Mouse (Mus musculus): ENCODE data around the gene Cntnap1. TPM values are rescaled to one million over a fixed set of nuclear protein-coding genes. Genes with fewer than 3 reads are reported as not detected.
A peak's percentile ranks its signal among the peaks of the same experiment; 100 is the strongest.

The Cntnap1 gene
- total and polyA plus RNA-seq, 3 experiments = 6.8 to 9.3 (median 6.8) TPM

DNA sequence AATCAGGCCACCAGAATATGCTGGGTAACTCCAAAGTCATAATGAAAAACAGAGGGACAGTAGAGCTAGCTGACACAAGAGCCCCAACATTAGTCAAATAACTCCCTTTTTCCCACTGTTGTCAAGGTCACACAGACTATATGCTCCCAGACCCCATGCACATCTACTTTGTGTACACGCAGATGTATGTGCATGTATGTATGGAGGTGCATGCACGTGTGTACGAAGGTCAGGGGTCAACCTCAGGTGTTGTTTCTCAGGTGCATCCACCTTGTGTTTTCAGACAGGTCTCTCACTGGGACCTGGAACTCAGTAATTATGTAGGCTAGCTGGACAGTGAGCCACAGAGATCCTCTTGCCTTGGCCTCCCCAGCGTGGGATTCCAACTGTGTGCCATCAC lies 15.1 kb downstream of the Cntnap1 start:
- DNase-seq = no peak

DNA sequence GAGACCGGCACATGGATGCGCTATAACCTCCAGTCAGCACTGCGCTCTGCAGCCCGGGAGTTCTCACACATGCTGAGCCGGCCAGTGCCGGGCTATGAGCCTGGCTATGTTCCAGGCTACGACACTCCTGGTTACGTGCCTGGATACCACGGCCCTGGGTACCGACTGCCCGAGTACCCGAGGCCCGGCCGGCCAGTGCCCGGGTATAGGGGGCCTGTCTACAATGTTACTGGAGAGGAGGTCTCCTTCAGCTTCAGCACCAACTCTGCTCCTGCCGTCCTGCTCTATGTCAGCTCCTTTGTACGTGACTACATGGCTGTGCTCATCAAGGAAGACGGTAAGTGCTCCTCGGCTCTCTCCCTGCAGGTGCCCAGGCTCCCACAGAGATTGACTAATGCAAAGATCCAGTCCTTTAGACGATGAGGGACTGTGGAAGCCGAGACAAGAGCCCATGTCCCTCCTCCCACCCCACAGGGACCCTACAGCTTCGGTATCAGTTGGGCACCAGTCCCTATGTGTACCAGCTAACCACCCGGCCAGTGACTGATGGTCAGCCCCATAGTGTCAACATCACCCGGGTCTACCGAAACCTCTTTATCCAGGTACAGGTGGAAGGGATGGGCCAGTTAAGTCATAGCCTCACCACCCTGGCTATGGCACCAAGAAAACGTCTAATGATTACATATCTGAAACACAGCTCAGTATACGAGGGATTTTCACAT lies 16.4 kb downstream of the Cntnap1 start:
- DNase-seq = no peak

DNA sequence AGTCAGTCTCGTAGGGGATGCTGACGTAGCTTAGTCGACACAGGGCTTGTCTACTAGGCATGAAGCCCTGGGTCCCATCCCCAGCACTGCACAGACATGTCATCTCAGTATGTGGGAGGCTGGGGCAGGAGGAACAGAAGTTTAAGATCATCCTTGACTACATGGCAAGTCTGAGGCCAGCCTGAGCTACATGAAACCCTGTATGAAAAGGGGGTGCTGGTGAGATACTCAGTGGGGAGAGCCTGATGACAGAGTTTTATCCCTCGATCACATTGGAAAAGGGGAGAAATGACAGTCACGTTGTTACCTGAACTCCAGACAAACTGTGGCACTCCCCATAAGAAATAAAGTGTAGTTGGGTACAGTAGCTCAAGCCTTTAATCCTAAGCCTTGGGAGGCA lies 17.2 kb downstream of the Cntnap1 start:
- no peak for DNase-seq

DNA sequence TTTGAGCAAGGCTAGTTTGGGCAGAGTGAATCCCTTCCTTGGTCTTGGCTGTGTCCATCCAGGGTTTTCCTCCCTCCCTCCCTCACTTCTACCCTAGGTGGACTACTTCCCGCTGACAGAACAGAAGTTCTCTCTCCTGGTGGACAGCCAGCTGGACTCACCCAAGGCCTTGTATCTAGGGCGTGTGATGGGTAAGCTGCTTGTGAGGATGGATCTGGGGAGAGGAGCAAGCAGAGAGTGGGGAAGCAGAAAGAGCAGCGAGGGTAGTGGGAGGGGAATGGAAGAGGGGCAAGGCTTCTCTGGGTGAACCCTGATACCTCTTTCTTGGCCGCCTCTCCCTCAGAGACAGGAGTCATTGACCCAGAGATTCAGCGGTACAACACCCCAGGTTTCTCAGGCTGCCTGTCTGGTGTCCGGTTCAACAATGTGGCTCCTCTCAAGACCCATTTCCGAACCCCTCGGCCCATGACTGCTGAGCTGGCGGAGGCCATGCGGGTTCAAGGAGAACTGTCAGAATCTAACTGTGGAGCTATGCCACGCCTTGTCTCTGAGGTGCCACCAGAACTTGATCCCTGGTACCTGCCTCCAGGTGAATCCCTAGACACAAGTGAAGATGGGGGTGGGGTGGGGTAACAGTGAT lies 18.0 kb downstream of the Cntnap1 start:
- DNase-seq = peak; percentile 42

DNA sequence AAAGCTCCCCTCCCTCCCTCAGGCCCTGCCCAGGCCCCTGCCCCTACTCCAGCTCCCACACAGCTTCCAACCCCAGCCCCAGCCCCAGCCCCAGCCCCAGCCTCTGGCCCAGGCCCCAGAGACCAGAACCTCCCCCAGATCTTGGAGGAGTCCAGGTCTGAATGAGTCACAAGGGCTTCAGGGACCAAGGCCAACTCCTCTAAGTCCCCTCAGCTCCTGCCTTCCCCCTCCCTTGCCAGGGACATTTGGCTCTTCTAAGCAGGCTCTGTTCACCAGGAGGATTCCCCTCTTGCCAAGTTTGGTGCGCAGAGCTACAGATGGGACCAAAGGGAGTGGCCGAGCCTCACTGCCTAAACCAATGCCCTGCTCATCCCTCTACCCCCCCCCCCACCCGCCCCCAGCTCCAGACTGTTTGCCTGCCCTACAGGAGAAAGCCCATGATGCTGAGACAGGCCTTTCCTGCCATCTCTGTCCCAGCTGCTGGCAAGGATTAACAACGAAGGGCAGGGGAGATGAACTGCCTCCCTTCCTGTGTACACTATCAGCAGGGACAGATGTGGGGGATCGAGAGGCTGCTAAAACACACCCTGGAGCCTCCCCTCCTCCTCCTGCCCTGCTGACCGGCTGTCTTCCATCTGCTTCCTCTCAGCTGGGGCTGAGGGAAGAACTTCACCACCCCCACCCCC lies 19.3 kb downstream of the Cntnap1 start:
- DNase-seq = peak; percentile 87

DNA sequence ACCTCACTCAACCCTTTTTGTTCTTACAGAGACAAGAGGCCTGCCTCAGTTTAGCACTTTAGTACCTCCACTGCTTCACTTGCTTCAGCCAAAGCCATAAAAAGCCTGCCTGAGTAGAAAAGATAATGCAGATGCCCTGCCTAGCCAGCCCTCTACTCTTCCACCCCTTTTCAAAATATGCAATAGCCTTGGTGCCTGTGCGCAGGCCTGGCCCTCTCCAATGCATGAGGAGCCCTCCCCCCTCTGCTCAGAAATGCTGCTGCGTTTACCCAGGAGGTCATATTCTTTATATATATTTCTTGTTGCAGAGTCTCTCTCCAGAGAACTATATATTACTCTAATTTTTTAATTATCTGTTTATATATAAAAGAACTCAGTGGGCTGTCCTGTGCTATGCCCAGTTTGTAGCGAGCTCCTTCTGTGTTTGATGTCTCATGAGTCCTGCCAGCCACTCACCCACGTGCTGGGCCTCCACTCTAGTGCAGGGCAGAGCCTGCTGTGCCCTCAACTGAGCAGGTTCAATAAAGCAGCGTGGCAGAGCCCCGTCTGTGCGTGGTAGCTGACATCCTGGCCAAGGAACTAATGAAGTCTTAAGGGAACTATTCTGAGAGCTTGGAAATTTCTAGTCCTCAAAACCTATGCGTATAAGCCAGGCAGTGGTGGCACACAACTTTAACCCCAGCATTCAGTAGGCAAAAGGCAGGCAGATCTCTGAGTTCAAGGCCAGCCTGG lies 20.0 kb downstream of the Cntnap1 start:
- no peak for DNase-seq

DNA sequence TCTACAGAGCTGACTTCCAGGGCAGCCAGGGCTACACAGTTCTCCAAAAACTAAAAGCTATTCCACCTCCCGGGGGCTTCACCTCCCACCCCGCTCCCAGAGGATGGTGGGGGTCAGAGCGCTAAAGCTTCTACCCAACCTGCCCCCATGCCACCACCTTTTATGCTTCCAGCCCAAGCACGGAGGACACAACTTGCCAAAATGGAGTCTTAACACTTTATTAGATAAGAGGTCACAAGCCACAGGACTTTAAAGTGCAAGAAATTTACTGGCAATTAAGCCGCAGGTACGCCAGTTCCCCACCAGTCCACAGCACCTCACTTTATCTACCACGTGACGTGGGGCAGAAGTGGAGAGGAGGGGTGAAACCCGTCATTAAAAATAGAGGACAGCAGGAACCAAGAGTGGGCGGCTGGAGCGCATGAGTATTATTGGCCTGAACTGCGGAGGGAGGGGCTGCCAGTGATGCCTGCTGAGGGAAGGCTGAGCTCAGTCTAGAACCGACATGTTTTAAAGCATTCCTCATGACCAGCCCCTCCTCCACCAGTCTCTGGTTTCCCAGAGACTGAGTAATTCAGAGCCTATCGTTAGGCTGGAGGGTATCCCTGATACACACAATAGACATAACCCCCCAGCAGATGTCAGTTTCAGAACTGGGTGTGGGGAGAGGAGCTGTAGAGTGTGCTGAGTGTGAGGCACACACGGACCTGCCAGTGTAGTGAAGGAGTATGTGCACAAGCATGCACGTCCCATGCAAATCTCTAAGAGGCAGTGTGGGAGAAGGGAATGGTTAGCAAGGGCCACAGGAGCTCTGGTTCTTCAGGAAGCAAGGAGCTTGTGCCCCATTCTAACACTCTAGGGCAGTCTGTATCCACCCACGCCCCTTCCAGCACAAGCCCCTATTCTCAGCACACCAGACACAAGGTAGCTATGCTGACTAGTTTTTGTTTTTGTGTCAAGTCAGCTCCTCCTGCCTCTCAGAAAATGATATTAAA lies 20.9 kb downstream of the Cntnap1 start:
- peak; percentile 21 for DNase-seq

DNA sequence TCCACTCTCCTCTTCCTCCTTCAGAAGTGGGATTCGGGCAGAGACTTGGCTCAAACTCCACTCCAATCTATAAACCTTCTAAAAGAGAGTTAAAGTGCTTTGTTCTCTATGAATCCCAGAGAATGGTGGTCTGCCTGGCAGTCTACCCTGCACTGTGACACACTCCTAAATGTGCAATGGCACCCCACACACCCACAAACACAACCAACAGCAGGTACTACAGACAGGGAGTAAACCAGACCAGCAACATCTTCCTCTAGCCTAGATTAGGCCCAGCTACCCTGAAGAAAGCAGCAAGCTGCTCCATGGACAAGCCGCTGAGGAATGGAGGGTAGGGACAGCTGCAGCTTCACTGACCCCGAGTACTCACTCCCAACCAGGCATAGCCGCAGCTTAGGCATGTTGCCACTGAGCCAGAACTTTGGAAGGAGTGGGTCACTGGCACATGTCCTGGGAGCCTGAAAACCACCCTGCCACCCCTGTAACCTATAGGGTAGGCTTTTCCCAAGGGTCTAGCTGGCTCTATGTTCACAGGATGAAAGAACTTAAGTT lies 21.7 kb downstream of the Cntnap1 start:
- no peak for DNase-seq

DNA sequence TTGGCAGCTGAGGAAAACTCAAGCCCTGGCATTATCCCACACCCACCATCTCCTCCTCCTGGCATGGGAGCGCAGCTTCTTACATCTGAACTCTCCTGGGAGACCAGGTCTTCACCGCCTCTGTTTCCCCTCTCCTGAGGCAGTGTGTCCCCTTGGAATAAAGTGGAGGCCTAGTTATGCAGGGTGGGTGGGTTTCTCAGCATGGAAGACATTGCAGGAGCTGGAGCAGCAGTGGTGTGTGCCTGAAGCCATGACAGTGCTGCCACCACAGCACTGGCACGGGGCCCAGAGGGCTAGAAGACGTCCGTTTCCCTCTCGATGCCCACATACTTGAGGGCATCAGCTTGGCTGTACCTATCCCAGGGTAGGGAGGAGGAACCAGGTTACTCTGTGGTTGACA lies 22.3 kb downstream of the Cntnap1 start:
- DNase-seq = no peak

DNA sequence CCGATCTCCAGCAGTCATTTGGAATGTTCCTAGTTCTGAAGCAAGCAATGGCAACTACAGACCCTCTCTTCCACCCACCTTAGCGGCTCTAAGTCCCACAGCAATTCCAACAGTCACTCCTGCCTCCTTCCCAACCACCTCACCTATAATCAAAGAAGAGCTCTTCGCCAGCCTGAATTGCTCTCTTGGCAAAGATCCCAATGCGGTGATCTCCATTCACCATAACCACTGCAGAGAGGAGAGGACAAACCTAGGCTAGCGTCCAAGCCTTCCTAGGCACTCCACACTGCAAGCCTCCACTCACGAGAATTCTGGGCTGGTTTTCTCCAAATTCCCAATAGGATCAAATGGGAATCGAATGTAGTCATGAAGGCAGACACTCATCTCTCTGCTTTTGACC lies 22.8 kb downstream of the Cntnap1 start:
- DNase-seq = no peak

DNA sequence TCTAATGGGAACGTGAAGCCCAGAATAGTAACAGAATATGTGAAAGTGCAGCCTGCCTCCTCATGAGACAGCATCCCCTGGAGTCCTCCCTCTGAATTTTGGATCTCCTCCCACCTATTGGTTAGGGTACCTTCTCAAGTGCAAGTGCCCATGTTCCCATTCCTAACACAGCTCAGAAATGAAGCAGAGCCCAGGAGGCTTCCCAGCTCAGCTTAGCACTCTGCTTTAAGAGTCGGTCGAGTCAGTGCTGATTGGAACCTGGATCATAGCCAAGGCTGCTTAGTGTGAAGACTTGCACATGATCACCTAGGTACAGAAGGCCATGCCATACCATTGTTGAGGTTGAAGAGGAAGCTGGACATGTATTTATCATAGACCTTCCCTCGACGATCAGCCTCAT lies 23.8 kb downstream of the Cntnap1 start:
- DNase-seq = no peak

DNA sequence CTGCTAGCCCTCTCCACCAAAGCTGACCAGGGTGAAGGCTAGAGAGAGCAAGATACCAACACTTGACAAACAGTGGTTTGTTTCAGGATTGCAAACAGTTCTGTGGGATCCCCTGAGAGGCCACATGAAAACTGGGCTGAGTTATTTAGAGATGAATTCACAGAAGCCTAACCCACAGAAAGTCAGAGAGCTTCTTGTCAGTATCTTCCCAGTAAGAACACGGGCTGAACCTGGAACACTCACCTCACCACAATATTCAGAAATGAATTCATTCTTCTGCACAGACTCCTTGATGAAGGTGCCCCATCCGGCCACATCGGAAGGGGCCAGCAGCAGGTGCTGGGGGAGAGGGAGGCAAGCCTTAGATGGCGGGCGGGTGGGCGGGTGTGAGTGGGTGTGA lies 24.3 kb downstream of the Cntnap1 start:
- no peak for DNase-seq

DNA sequence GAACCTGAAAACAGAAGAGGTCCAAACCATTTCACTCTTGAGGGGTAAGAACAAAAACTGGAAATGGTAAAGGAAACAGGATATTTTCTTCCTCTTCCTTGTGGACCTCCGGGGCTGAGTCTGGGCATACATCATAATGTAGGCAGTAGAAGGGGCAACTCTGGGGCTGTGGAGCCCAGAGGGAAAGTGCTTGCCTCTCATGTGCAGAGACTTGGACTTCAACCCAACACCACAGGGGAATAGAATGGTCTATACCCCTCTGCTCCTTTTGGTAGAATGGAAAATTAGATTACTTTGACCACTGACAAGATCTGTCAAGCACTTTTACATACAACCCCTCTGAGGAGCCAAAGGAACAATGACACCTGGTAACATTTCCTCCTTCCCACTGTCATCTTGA lies 24.8 kb downstream of the Cntnap1 start:
- no peak for DNase-seq

DNA sequence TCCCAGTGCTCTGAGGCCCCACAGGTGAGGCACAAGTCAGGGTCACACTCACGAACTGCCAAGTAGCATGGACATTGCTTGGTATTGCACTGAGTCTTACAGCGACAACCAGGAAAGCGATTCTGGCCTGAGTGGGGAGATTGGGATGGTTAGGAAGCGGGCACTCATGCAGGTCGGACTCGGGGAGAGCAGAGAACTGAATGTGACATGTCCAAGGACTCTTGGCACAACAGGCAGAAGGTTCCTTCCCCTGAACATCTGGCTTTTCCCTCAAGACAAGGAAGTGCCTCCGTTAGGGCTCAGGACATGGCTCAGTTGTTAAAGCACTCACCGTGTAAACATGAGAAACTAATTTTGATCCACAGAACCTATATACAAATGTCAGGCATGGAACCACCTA lies 25.2 kb downstream of the Cntnap1 start:
- no peak for DNase-seq

DNA sequence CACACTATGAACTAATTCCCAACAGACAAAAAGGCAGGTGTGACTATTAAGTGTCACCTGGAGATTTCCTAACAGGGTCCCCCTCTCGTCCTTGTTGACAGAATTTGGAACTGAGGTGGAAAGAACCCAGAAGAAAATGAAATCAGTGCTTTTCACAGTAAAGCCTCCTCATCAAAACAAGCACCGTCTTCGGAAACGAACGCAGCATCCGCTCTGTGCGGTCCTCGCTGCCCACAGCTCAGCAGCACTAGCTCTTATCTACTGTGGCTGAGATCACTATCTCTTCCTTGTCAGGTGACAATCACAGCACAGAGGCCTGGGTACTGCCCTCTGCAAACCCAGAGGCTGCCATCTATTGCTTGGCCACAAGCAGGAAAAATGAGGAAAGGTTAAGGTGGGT lies 25.9 kb downstream of the Cntnap1 start:
- DNase-seq = no peak

DNA sequence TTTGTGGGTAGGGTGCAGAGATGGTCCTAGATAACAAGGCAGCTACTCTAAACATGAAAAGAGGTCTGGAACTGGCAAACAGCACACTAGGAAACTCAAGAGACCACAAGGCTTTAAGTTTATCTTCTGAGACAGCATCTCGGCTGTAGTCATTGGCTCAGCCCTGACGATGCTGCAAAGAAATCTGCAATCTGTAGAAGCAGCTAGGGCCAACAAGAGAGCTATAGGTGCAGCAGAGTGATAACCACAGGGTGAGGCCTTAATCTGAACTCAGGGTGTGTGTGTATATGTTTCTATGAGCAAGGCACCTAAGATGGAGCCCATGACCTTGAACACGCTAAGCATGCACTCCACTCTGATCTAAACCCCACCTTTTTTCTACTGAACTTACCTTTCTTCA lies 29.2 kb downstream of the Cntnap1 start:
- DNase-seq = no peak

DNA sequence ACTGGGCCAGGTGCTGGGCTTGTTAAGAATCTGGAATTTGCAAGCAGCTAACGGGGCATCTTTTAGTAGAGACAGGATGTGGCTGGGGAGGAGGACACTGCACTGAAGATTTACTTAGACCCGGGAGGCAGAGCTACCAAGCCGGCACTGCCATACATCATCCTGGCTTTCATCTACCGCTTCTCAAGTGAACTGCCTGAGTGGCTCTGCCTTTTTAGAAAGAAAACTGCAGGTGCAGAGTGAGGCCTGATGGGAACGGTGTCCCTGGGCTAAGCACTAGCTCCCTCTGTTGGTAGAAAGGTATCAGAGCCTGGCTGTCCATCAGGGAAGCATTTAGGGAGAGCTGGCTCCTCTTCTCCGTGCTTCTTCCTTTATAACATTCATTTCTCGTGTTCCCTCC lies 30.7 kb downstream of the Cntnap1 start:
- DNase-seq = peak; percentile 31

DNA sequence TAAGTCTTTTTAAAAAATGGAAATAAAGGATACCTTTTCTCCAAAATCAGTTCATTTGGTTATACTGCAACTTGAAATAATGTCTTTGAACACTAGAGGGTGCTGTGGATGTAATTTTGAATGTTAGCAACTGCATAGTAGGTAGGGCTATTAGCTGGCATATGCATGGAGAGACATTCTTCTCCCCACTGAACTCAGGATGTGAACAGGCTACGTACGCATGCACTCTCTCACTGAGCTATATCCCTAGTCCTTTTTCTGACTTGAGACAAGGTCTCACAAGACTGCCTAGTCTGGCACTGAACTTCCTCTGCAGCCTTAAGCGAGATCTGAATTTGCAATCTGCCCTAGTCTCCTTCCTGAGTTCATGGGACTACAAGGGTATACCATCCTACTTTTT lies 41.6 kb downstream of the Cntnap1 start:
- peak; percentile 19 for DNase-seq

DNA sequence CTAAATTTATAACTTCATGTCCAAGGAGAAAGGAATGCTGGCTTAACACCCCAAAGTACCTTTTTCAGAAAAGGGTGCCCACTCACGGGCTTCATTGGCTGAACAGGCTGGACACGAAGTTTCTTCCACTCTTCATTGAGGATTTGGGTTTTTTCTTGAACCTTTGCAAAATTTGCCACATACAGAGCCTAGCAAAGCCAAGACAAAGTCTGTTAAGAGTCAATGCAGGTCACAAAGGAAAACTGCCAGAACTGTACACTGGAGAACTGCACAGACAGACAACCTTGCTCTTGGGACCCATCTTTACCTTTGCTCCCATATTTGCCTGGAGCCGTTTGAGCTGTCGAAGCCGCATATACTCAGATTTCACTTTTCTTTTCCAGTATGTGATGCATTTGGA lies 46.6 kb downstream of the Cntnap1 start:
- no peak for DNase-seq

DNA sequence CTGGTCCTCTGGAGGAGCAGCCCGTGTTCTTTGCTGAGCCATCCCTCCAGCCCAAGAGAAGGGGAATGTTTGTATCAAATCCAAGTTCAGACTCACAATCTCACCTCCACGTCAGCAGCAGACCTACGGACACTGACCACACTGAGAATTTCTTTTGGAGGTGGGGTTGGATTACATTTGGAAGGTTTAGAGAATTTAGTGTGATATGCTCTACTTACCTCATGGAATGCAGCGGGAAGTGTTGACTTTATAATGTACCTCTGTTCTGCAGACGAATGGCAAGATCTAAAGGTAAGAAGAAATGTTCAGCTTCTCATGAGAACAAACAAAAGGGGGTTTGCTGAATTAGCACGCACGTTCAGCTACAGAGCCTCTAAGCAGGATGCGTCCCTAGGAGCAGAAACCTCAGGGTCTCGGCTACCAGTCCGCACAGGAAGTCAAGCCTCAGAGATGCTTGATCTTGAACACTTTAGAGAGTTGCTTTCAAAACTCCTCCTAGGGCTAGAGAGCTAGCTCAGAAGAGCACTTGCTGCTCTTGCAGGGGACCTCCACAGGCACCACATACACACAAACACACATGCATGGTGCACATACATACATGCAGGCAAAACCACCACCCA lies 48.2 kb downstream of the Cntnap1 start:
- DNase-seq = no peak

DNA sequence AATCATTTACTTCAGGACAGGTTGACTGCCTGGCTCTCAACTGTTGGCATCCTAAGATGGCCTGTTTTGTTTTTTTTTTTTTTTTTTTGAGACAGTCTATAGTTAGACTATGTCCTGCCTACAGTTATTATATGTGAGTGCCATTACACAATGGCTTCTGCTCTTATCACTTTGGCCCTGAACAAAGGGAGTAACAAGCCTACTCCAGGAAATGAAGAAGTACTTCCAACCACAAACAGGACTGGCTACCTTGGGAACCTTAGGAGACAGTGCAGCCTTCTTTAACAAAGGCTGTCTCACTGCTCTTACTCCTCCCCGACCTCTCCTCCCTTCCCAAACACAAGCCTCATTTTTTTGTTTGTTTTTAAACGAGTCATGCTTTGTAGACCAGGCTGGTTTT lies 50.5 kb downstream of the Cntnap1 start:
- no peak for DNase-seq

Measured in adrenal gland, adult 2 months (tissue).